Mouse (Mus musculus): Measurements from ENCODE around the gene Gm10283.

DNA sequence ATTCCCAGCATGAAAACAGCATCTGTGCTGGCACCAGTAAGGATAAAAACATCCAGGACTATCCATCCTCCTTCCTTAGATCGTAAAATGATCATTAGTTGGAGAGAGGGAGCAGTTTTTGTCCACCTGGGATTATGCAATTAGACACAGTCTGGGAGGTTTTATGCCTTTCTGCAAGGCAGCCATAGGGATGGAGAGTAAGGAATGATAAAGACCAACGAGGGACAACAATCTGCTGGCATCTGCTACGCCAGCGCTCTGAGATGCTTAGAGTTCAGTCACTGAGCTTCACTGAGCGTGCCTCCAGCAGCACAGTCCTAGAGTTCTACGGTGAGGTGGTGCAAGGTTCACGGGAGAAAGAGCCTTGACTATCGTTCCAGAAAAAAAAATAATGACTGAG is 96.6 kb downstream of the Gm10283 start:
- TF ChIP-seq CTCF (IDR thresholded peaks at IDR 0.05; ENCODE audit: extremely low read depth, insufficient read depth, insufficient read length, insufficient replicate concordance) (no peak), POLR2A (IDR thresholded peaks at IDR 0.05; ENCODE audit: low read depth, low read length) (no peak)
